Mouse (Mus musculus) midbrain, embryonic 12.5 days (tissue): ENCODE results near the gene Macrod2. TPM values are rescaled to one million over a fixed set of nuclear protein-coding genes. Genes with fewer than 3 reads are reported as not detected.

ENCODE experiments used
- ATAC-seq: fragments of 200-750 bp; cut with Nextera tagmentation; 2 replicates; pipeline ENCODE4 v1.8.0; 2017; ENCODE audit warnings: low read depth, moderate TSS enrichment, moderate library complexity; ENCODE audit not compliant: low FRiP score
- H3K27ac ChIP-seq: fragments of 300-500 bp; sonication (generic); replicated peaks from 2 replicates; pipeline ENCODE4 v1.5.1; 2016; ENCODE audit warnings: mild to moderate bottlenecking
- H3K27me3 ChIP-seq: fragments of 300-500 bp; sonication (generic); 2 replicates; pipeline ENCODE4 v1.6.1; 2016; ENCODE audit warnings: mild to moderate bottlenecking
- H3K36me3 ChIP-seq: fragments of 300-500 bp; sonication (generic); 2 replicates; pipeline ENCODE4 v1.6.1; 2016
- H3K4me1 ChIP-seq: fragments of 300-500 bp; sonication (generic); 2 replicates; pipeline ENCODE4 v1.6.1; 2016
- H3K4me2 ChIP-seq: fragments of 300-500 bp; sonication (generic); replicated peaks from 2 replicates; pipeline ENCODE4 v1.6.1; 2016; ENCODE audit warnings: mild to moderate bottlenecking, moderate library complexity
- H3K4me3 ChIP-seq: fragments of 300-500 bp; sonication (generic); 2 replicates; pipeline ENCODE4 v1.5.1; 2016; ENCODE audit warnings: mild to moderate bottlenecking
- H3K9ac ChIP-seq: fragments of 300-500 bp; sonication (generic); replicated peaks from 2 replicates; pipeline ENCODE4 v1.6.1; 2016; ENCODE audit warnings: mild to moderate bottlenecking, moderate library complexity
- H3K9me3 ChIP-seq: fragments of 300-500 bp; sonication (generic); 2 replicates; pipeline ENCODE4 v1.6.1; 2016; ENCODE audit warnings: mild to moderate bottlenecking
- WGBS: fragments of 180-500 bp; shearing (Covaris S2); methylation state at CpG from one replicate; pipeline ENCODE4 v1.1.7; 2016; 5-methylcytosine and 5-hydroxymethylcytosine counted together
- polyA plus RNA-seq: library from polyadenylated mRNA; unstranded; fragments of >200 nt; fragmentation: Nextera tagmentation; extraction: Ambion mirVana; gene quantifications from 2 replicates; pipeline ENCODE4 v1.2.1, GENCODE M21; 2016

The Macrod2 gene
- polyA plus RNA-seq, 1 experiment from 2014 or later, result 52.4 TPM

- Histone ChIP-seq H3K27ac (no peak overlapping the region), H3K4me2 (no peak overlapping the region)
Measured at GRCm38 (mm10) chr2:141878473-141878872, 1483.4 kb downstream of the Macrod2 start.

GRCm38 (mm10) chr2:141879711-141880110, 1484.6 kb downstream of the Macrod2 start:
- no peaks in the 10 kb centered on the region for H3K27me3 ChIP-seq
- no peak for ATAC-seq
- H3K4me3 ChIP-seq, result no peak overlapping the region
- no peaks in the 10 kb centered on the region for H3K36me3 ChIP-seq
- no peak overlapping the region for H3K4me2 ChIP-seq
- no peak overlapping the region for H3K27ac ChIP-seq
- WGBS, result 67% methylated on average over 9 of the region's 9 CpGs
- H3K4me1 ChIP-seq, result 0 out of 2 replicates have a peak, but pooled peaks cover 3% of the 10 kb centered on the region
- no peaks in the 10 kb centered on the region for H3K9me3 ChIP-seq
- no peak overlapping the region for H3K9ac ChIP-seq

More at GRCm38 (mm10) chr2:141878473-141878872, 1483.4 kb downstream of the Macrod2 start:
- Histone ChIP-seq H3K9ac (no peak overlapping the region), H3K27me3 (no peaks in the 10 kb centered on the region), H3K4me3 (no peak overlapping the region), H3K36me3 (no peaks in the 10 kb centered on the region), H3K4me1 (0 out of 2 replicates have a peak, but pooled peaks cover 3% of the 10 kb centered on the region), H3K9me3 (no peaks in the 10 kb centered on the region)
- WGBS, result 82% methylated on average over 1 of the region's 1 CpGs
- ATAC-seq, result no peak

- peak; percentile 23; the same call in 1 of the 2 replicates for ATAC-seq
- Histone ChIP-seq H3K27me3 (no peaks in the 10 kb centered on the region), H3K4me2 (no peak overlapping the region), H3K36me3 (no peaks in the 10 kb centered on the region), H3K4me1 (no peaks in the 10 kb centered on the region), H3K9ac (no peak overlapping the region), H3K27ac (no peak overlapping the region), H3K4me3 (no peak overlapping the region), H3K9me3 (no peaks in the 10 kb centered on the region)
- WGBS, result 68% methylated on average over 11 of the region's 11 CpGs
Measured at GRCm38 (mm10) chr2:141886694-141887474, 1491.8 kb downstream of the Macrod2 start.

- H3K36me3 ChIP-seq, result no peaks in the 10 kb centered on the region
- H3K9me3 ChIP-seq, result no peaks in the 10 kb centered on the region
- 85% methylated on average over 2 of the region's 2 CpGs for WGBS
- no peaks in the 10 kb centered on the region for H3K27me3 ChIP-seq
- H3K4me1 ChIP-seq, result no peaks in the 10 kb centered on the region
- no peak for ATAC-seq
- no peak overlapping the region for H3K4me3 ChIP-seq
- no peak overlapping the region for H3K9ac ChIP-seq
- H3K4me2 ChIP-seq, result no peak overlapping the region
- no peak overlapping the region for H3K27ac ChIP-seq
Measured at GRCm38 (mm10) chr2:141889497-141889896, 1494.4 kb downstream of the Macrod2 start.

GRCm38 (mm10) chr2:141897951-141898350, 1502.8 kb downstream of the Macrod2 start:
- Histone ChIP-seq H3K27me3 (no peaks in the 10 kb centered on the region), H3K4me3 (no peak overlapping the region), H3K4me2 (no peak overlapping the region), H3K9me3 (no peaks in the 10 kb centered on the region), H3K36me3 (no peaks in the 10 kb centered on the region), H3K27ac (no peak overlapping the region), H3K4me1 (no peaks in the 10 kb centered on the region), H3K9ac (no peak overlapping the region)
- ATAC-seq, result no peak

- H3K36me3 ChIP-seq, result no peaks in the 10 kb centered on the region
- no peak overlapping the region for H3K27ac ChIP-seq
- no peak overlapping the region for H3K4me2 ChIP-seq
- no peaks in the 10 kb centered on the region for H3K9me3 ChIP-seq
- H3K27me3 ChIP-seq, result no peaks in the 10 kb centered on the region
- 77% methylated on average over 6 of the region's 6 CpGs for WGBS
- no peak overlapping the region for H3K4me3 ChIP-seq
- no peak for ATAC-seq
- no peak overlapping the region for H3K9ac ChIP-seq
- peaks cover 2% of the 10 kb centered on the region; the same call in 1 of the 2 replicates for H3K4me1 ChIP-seq
Measured at GRCm38 (mm10) chr2:141911831-141912447, 1516.8 kb downstream of the Macrod2 start.

GRCm38 (mm10) chr2:141913486-141913885, 1518.4 kb downstream of the Macrod2 start:
- WGBS, result 51% methylated on average over 3 of the region's 3 CpGs
- ATAC-seq, result 0 out of 2 replicates have a peak, but pooled peaks have one; percentile 12
- no peaks in the 10 kb centered on the region for H3K27me3 ChIP-seq

GRCm38 (mm10) chr2:141913894-141914293, 1518.8 kb downstream of the Macrod2 start:
- Histone ChIP-seq H3K4me1 (peaks cover 2% of the 10 kb centered on the region; the same call in 1 of the 2 replicates), H3K4me2 (no peak overlapping the region), H3K27ac (no peak overlapping the region), H3K9me3 (no peaks in the 10 kb centered on the region), H3K36me3 (no peaks in the 10 kb centered on the region), H3K27me3 (no peaks in the 10 kb centered on the region), H3K4me3 (no peak overlapping the region), H3K9ac (no peak overlapping the region)
- WGBS, result 67% methylated on average over 6 of the region's 6 CpGs
- ATAC-seq, result no peak

More at GRCm38 (mm10) chr2:141913486-141913885, 1518.4 kb downstream of the Macrod2 start:
- Histone ChIP-seq H3K27ac (no peak overlapping the region), H3K4me3 (no peak overlapping the region), H3K4me2 (no peak overlapping the region), H3K9ac (no peak overlapping the region), H3K9me3 (no peaks in the 10 kb centered on the region), H3K36me3 (no peaks in the 10 kb centered on the region), H3K4me1 (peaks cover 2% of the 10 kb centered on the region; the same call in 1 of the 2 replicates)

- Histone ChIP-seq H3K4me3 (no peak overlapping the region), H3K9ac (no peak overlapping the region), H3K27me3 (no peaks in the 10 kb centered on the region), H3K27ac (no peak overlapping the region), H3K36me3 (no peaks in the 10 kb centered on the region), H3K4me1 (no peaks in the 10 kb centered on the region), H3K4me2 (no peak overlapping the region), H3K9me3 (no peaks in the 10 kb centered on the region)
- no peak for ATAC-seq
- 88% methylated on average over 2 of the region's 2 CpGs for WGBS
Measured at GRCm38 (mm10) chr2:141920377-141920992, 1525.4 kb downstream of the Macrod2 start.

GRCm38 (mm10) chr2:141935130-141935529, 1540.0 kb downstream of the Macrod2 start:
- H3K4me1 ChIP-seq, result no peaks in the 10 kb centered on the region
- no peak overlapping the region for H3K27ac ChIP-seq
- no peak overlapping the region for H3K4me3 ChIP-seq
- H3K27me3 ChIP-seq, result no peaks in the 10 kb centered on the region
- H3K4me2 ChIP-seq, result no peak overlapping the region
- ATAC-seq, result no peak
- WGBS, result 81% methylated on average over 2 of the region's 2 CpGs
- no peaks in the 10 kb centered on the region for H3K36me3 ChIP-seq
- H3K9ac ChIP-seq, result no peak overlapping the region
- H3K9me3 ChIP-seq, result no peaks in the 10 kb centered on the region

GRCm38 (mm10) chr2:141954795-141955194, 1559.7 kb downstream of the Macrod2 start:
- H3K9me3 ChIP-seq, result no peaks in the 10 kb centered on the region
- H3K36me3 ChIP-seq, result no peaks in the 10 kb centered on the region
- 15% methylated on average over 1 of the region's 1 CpGs for whole genome bisulfite sequencing
- H3K27ac ChIP-seq, result 0 out of 2 replicates have a peak overlapping the region, but pooled peaks have one; percentile 5
- no peak overlapping the region for H3K9ac ChIP-seq
- H3K4me1 ChIP-seq, result peaks cover 11% of the 10 kb centered on the region
- H3K4me2 ChIP-seq, result no peak overlapping the region
- H3K4me3 ChIP-seq, result no peak overlapping the region
- ATAC-seq, result peak; percentile 38; the same call in 1 of the 2 replicates
- H3K27me3 ChIP-seq, result no peaks in the 10 kb centered on the region

GRCm38 (mm10) chr2:141955197-141955596, 1560.1 kb downstream of the Macrod2 start:
- 4% methylated on average over 3 of the region's 3 CpGs for WGBS
- Histone ChIP-seq H3K4me1 (peaks cover 11% of the 10 kb centered on the region), H3K27me3 (no peaks in the 10 kb centered on the region), H3K9me3 (no peaks in the 10 kb centered on the region), H3K36me3 (no peaks in the 10 kb centered on the region), H3K27ac (0 out of 2 replicates have a peak overlapping the region, but pooled peaks have one; percentile 5), H3K4me2 (no peak overlapping the region), H3K9ac (no peak overlapping the region), H3K4me3 (no peak overlapping the region)
- ATAC-seq, result peak; percentile 86
